Mouse (Mus musculus) limb, embryonic 11.5 days (tissue): ENCODE measurements at regions not wholly inside any gene's neighbourhood (a gene's known extent, or its start where the extent isn't known, plus 50 kb on each side); places are given as distances from the start of the nearest gene placed in this dataset.

ENCODE experiments used
- ATAC-seq: fragments of 200-750 bp; cut with Nextera tagmentation; 2 replicates; pipeline ENCODE4 v1.8.0; 2017; ENCODE audit warnings: low read depth; ENCODE audit not compliant: insufficient number of reproducible peaks, low FRiP score, low TSS enrichment
- DNase-seq: peaks from one replicate; pipeline ENCODE4 v3.0.0-alpha.2; 2015; ENCODE audit warnings: low spot score
- H3K27ac ChIP-seq: fragments of 300-500 bp; sonication (generic); replicated peaks from 2 replicates; pipeline ENCODE4 v1.5.1; 2014; ENCODE audit warnings: low read depth, mild to moderate bottlenecking, low read length
- H3K27me3 ChIP-seq: fragments of 300-500 bp; sonication (generic); 2 replicates; pipeline ENCODE4 v1.6.1; 2014; ENCODE audit warnings: mild to moderate bottlenecking, low read length, mixed read lengths; ENCODE audit not compliant: control insufficient read depth, insufficient read depth
- H3K36me3 ChIP-seq: fragments of 300-500 bp; sonication (generic); 2 replicates; pipeline ENCODE4 v1.6.1; 2014; ENCODE audit warnings: mild to moderate bottlenecking, low read length, moderate library complexity, mixed read lengths; ENCODE audit not compliant: control insufficient read depth, insufficient read depth
- H3K4me1 ChIP-seq: fragments of 300-500 bp; sonication (generic); 2 replicates; pipeline ENCODE4 v1.6.1; 2014; ENCODE audit warnings: low read length, mixed read lengths; ENCODE audit not compliant: control insufficient read depth, insufficient read depth
- H3K4me2 ChIP-seq: fragments of 300-500 bp; sonication (generic); 2 replicates; pipeline ENCODE4 v1.6.1; 2014; ENCODE audit warnings: low read depth, mild to moderate bottlenecking, moderate library complexity; ENCODE audit not compliant: severe bottlenecking
- H3K4me3 ChIP-seq: fragments of 300-500 bp; sonication (generic); 2 replicates; pipeline ENCODE4 v1.5.1; 2014; ENCODE audit warnings: low read depth, low read length
- H3K9ac ChIP-seq: fragments of 300-500 bp; sonication (generic); 2 replicates; pipeline ENCODE4 v1.6.1; 2014; ENCODE audit warnings: mild to moderate bottlenecking, low read length
- H3K9me3 ChIP-seq: fragments of 300-500 bp; sonication (generic); 2 replicates; pipeline ENCODE4 v1.6.1; 2016; ENCODE audit warnings: low read length; ENCODE audit not compliant: control insufficient read depth
- WGBS: fragments of 180-500 bp; shearing (Covaris S2); extraction: QIAGEN DNeasy Blood & Tissue Kit; methylation state at CpG from one replicate; pipeline ENCODE4 v1.1.7; 2014; 5-methylcytosine and 5-hydroxymethylcytosine counted together

DNA sequence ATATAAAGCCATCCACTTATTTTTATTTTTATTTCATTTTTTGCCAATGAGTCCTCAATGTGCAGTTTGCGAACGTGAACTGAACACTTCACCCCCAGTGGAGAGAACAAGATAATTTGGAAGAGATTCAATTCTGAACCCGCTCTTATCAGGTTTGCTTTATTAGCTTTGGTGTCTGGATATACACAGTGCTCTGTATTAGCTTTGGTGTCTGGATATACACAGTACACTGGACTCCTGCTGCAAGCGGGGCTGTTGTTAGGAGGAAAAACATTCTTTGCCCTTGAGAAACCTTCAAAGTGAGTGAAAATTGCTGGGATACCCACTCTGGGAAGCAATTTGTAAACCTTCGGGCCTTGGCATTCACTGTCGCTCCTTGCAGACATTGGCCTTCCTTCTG, 333.7 kb downstream of the Wdr20rt start:
- no peak overlapping the region for H3K27ac ChIP-seq
- H3K36me3 ChIP-seq: no peaks in the 10 kb centered on the region
- H3K9ac ChIP-seq: no peak overlapping the region
- no peaks in the 10 kb centered on the region for H3K9me3 ChIP-seq
- H3K4me1 ChIP-seq: no peaks in the 10 kb centered on the region
- no peak overlapping the region for H3K4me3 ChIP-seq
- DNase-seq: no peak
- WGBS: 89% methylated on average over 6 of the region's 6 CpGs
- no peaks in the 10 kb centered on the region for H3K27me3 ChIP-seq
- no peak for ATAC-seq
- H3K4me2 ChIP-seq: no peak overlapping the region

DNA sequence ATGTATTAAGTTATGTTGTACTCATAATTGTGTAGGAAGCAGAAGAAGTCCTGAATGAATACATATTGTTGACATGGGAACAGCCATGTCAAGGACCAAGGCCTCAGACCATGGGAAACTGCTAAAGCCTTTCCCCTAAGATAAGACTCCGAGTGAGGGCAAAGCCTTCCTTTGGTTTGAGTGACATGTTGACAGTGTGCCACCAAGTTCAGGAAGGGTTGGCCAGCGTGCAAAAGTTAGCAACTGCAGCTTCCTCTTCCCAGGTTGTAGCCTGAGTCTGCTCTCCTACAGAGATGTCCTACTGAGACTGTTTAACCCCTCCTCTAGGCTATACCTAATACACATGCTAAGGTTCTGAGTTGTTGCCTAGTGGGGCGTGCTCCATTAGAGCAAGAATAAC, 334.5 kb downstream of the Wdr20rt start:
- DNase-seq: no peak
- Histone ChIP-seq H3K4me3 (no peak overlapping the region), H3K4me2 (no peak overlapping the region), H3K27ac (no peak overlapping the region), H3K36me3 (no peaks in the 10 kb centered on the region), H3K9ac (no peak overlapping the region), H3K27me3 (no peaks in the 10 kb centered on the region), H3K4me1 (no peaks in the 10 kb centered on the region), H3K9me3 (no peaks in the 10 kb centered on the region)
- WGBS: 82% methylated on average over 3 of the region's 3 CpGs
- no peak for ATAC-seq

DNA sequence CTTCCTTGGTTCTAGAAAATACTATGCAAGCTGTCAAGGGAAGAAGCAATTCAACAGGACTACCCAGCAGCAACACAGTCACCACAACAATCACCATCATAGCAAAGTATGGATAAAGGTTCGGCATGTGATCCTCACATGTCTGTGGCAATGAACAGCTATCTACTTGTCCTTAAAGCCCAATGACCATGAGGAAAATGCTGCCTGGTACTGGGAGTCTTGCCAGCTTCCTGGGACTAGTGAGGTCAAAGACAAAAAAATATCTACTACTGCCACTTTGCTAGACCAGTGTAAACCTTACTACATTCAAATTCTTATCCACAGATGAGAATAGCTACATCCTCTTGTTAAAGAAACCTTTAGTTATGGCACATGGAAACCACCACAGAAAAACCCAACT, 346.3 kb downstream of the Wdr20rt start:
- Histone ChIP-seq H3K9ac (no peak overlapping the region), H3K9me3 (no peaks in the 10 kb centered on the region), H3K27me3 (no peaks in the 10 kb centered on the region), H3K36me3 (no peaks in the 10 kb centered on the region), H3K4me3 (no peak overlapping the region), H3K4me1 (no peaks in the 10 kb centered on the region), H3K27ac (no peak overlapping the region), H3K4me2 (no peak overlapping the region)
- 84% methylated on average over 1 of the region's 1 CpGs for WGBS
- DNase-seq (no peak), ATAC-seq (no peak)

GRCm38 (mm10) chr12:65593559-65593958, 368.2 kb downstream of the Wdr20rt start:
- no peak for DNase-seq
- Histone ChIP-seq H3K27ac (no peak overlapping the region), H3K9ac (no peak overlapping the region), H3K27me3 (no peaks in the 10 kb centered on the region), H3K36me3 (no peaks in the 10 kb centered on the region), H3K9me3 (no peaks in the 10 kb centered on the region), H3K4me3 (no peak overlapping the region), H3K4me2 (no peak overlapping the region), H3K4me1 (no peaks in the 10 kb centered on the region)
- ATAC-seq: no peak
- WGBS: 80% methylated on average over 1 of the region's 1 CpGs

GRCm38 (mm10) chr12:65594075-65594474, 368.8 kb downstream of the Wdr20rt start:
- Histone ChIP-seq H3K4me3 (no peak overlapping the region), H3K36me3 (no peaks in the 10 kb centered on the region), H3K4me2 (no peak overlapping the region), H3K4me1 (no peaks in the 10 kb centered on the region), H3K27ac (no peak overlapping the region), H3K9me3 (no peaks in the 10 kb centered on the region), H3K9ac (no peak overlapping the region), H3K27me3 (no peaks in the 10 kb centered on the region)
- WGBS: 80% methylated on average over 3 of the region's 3 CpGs
- ATAC-seq (no peak), DNase-seq (no peak)

DNA sequence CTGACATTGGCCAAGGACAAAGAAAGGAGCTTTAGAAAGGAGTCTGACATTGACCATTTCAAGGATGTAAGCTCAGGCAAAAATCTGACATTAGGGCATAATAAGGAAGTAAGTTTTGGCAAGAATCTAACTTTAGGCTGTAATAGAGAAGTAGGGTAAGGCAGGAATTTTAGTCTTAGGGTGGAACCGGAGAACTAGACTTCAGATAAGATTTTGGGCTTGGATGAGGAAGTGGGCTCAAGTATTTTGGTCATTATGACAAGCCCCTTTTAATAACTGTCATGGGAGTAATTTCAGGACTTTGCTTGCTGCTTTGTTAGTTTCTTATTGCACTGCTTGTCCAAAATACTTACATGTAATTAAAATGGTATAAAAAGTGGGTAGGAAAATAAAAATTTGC, 418.9 kb downstream of the Wdr20rt start:
- Histone ChIP-seq H3K27ac (no peak overlapping the region), H3K36me3 (no peaks in the 10 kb centered on the region), H3K9me3 (no peaks in the 10 kb centered on the region), H3K27me3 (no peaks in the 10 kb centered on the region), H3K9ac (no peak overlapping the region), H3K4me2 (no peak overlapping the region), H3K4me1 (no peaks in the 10 kb centered on the region), H3K4me3 (no peak overlapping the region)
- no peak for DNase-seq
- no peak for ATAC-seq
- WGBS: 92% methylated on average over 1 of the region's 1 CpGs

- H3K27ac ChIP-seq: no peak overlapping the region
- H3K9me3 ChIP-seq: no peaks in the 10 kb centered on the region
- H3K27me3 ChIP-seq: no peaks in the 10 kb centered on the region
- WGBS: 82% methylated on average over 1 of the region's 1 CpGs
- H3K4me2 ChIP-seq: no peak overlapping the region
- DNase-seq (no peak), ATAC-seq (no peak)
- H3K4me1 ChIP-seq: no peaks in the 10 kb centered on the region
- H3K4me3 ChIP-seq: no peak overlapping the region
- H3K36me3 ChIP-seq: no peaks in the 10 kb centered on the region
- no peak overlapping the region for H3K9ac ChIP-seq
Observed at GRCm38 (mm10) chr12:65656772-65657171, 431.5 kb downstream of the Wdr20rt start.

GRCm38 (mm10) chr12:65671673-65672072, 446.4 kb downstream of the Wdr20rt start:
- DNase-seq: no peak
- no peak overlapping the region for H3K4me3 ChIP-seq
- WGBS: 83% methylated on average over 1 of the region's 1 CpGs

DNA sequence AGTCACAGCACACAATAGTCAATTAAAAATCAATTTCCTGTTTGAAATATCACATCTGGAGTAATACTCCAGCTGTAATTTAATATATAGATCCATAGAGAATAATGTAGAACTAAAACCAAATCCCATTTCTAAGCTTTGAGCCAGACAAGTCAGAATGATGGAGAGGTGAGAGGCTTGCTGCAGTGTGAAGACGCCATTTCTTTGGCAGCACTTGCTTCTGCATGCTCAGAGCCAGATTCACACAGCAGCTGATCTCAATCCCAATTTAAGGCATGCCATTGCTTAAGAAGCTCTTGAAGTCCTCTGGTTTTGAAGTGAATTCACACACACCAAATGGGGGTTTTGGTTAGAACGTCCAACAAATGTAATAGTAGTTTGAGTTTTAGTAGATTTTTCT, 447.9 kb downstream of the Wdr20rt start:
- Histone ChIP-seq H3K4me1 (no peaks in the 10 kb centered on the region), H3K27ac (no peak overlapping the region), H3K27me3 (no peaks in the 10 kb centered on the region), H3K4me3 (no peak overlapping the region), H3K9ac (no peak overlapping the region), H3K36me3 (no peaks in the 10 kb centered on the region), H3K9me3 (no peaks in the 10 kb centered on the region), H3K4me2 (no peak overlapping the region)
- 93% methylated on average over 2 of the region's 2 CpGs for WGBS
- ATAC-seq (no peak), DNase-seq (no peak)

More at GRCm38 (mm10) chr12:65671673-65672072, 446.4 kb downstream of the Wdr20rt start:
- ATAC-seq: no peak
- Histone ChIP-seq H3K36me3 (no peaks in the 10 kb centered on the region), H3K27ac (no peak overlapping the region), H3K9me3 (no peaks in the 10 kb centered on the region), H3K27me3 (no peaks in the 10 kb centered on the region), H3K9ac (no peak overlapping the region), H3K4me2 (no peak overlapping the region), H3K4me1 (no peaks in the 10 kb centered on the region)
